Mouse (Mus musculus) ZHBTc4 (cell line): Measurements from ENCODE around the gene Nupl1.

Experiments used
- DNase-seq: peaks from one replicate; pipeline ENCODE4 v3.0.0-alpha.2; 2011; ENCODE audit warnings: low read depth, low spot score

The Nupl1 gene

DNA sequence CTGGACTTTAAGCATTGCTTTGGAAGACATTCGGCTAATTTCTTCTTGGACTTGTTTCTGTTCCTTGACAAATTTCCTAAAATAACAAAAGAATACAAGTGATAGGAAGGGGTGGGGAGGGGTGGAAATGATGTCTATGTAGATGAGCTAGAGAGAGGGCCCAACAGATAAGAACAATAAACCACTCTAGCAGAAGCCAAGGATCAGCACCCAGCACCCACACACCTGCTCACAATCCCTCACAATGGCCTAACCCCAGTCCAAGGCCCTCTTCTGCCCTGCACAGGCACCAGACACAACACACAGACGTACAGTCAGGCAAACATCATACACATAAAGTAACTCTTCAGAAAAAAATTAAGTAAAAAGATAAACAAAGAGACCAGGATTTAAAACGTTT lies 12.7 kb downstream of the Nupl1 start:
- DNase-seq, result no peak

DNA sequence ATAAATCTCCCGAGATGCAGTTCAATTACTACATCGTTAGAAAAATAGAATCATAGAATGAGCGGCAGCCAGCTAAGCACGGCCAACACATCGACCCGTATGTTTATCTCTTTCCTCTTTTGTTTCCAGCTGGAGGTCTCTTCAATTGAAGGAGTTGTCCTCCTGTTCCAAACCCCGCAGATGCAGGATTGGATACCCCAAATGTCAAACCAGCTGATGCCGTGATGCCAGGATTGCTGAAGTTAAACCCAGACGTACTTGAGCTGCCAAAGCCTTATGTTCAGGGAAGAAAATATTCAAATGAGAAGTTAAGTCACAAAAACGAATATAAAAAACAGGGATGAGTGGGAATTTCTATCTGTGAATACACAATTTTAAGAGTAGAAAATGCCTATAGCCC lies 31.3 kb downstream of the Nupl1 start:
- DNase-seq, result no peak

DNA sequence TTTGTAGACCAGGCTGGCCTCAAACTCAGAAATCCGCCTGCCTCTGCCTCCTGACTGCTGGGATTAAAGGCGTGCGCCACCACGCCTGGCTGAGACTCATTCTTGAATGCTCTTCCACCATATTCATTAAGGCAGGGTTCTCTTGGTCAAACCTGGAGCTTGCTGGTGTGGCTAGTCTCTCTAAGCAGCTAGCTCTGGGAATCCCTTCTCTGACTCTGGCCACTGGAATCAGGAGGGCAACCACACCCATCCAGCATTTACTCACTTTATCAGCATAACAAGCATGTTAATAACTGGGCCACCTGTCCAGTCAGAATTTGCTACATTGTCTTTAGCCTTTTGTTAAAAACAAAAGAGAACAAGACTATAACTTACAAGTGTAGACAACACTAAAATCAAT lies 33.6 kb downstream of the Nupl1 start:
- DNase-seq, result peak; percentile 59

DNA sequence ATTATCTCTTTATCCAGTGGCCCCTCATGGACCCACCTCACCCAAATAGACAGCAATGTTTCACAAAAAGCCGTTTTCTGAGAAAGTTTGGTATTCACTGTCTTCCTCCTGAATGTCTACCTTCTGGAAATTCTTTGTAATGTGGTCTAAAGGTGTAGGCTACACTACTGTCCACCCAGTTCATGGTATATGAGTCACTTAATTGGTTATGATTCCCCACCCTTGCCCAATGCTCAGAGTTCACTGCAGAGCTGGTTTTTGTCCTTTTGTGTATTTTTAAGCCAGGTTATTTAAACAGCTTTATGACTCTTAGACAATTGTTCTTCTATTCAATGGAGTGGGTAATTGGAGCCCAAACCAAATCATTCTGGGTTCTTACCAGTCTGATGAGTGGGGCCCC lies 35.1 kb downstream of the Nupl1 start:
- DNase-seq, result no peak

DNA sequence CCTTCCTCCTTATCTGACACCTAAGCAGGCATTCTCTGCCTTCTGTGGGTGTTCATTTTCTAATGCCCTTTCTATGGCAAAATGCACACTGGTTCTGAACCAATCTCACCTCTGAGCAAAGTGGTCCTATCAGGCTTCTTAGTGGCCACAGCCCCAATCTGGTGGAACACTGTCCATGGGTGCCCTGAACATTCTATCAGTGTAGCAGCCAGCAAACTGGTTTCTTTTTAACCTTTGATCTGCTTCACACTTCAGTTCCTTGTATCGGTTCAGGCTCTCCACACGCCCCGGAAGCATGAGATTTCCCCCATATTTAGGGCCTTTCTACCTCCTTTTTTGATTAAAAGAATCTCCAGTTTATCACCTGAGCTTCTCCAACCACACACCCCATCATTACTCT lies 36.2 kb downstream of the Nupl1 start:
- DNase-seq, result no peak

DNA sequence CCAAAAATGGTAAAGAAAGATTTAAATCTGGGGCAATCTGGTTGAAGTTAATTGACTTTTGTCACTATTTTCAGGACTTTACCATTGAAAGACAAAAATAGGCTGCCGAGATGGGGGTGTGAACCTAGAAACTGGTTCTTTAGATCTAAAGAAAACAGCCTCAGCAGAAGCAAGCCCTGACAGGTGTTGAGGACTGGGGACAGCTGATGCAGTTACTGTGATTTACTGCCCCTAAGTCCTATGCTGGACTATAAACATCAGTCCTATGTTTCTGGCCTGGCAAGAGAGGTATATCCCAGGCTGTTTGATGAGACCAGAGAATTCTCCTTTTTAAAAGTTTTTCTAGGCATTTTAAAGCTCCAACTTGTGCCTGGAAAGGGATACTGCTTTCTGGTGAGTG lies 37.2 kb downstream of the Nupl1 start:
- DNase-seq, result no peak

DNA sequence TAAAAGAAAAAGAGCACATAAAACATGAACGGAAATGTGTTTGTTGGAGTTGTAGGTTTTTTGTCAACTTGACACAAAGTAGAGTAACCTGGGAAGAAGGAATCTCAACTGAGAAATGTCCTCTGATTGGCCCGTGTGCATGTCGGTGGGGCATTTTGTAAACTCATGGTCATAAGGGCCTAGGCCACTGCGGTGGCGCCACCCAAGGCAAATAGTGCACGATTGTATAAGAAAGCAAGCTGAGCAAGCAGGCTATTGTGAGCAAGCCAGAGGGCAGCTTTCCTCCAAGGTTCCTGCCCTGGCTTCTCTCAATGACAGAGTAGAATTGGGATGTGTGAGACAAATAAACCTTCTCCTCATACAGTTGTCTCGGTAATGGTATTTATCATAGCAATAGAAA lies 42.1 kb downstream of the Nupl1 start:
- DNase-seq, result no peak

DNA sequence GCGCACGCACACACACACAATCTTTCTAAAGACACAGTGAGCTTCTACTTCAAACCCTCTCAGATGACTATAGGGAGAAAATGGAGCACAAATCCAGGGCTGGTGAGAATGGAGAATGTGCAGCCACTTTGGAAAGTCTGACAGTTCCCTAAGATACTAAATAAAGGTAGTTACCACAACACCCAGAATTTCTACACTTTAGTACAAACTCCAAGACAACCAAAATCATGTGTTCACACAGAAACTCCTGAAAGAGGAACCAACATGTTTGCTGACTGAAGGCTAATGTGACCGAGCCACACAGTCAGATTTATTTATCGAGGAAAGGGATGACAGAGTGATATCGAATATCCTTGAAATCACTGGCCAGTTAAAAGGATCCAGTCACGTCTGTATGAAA lies 46.2 kb downstream of the Nupl1 start:
- DNase-seq, result no peak

DNA sequence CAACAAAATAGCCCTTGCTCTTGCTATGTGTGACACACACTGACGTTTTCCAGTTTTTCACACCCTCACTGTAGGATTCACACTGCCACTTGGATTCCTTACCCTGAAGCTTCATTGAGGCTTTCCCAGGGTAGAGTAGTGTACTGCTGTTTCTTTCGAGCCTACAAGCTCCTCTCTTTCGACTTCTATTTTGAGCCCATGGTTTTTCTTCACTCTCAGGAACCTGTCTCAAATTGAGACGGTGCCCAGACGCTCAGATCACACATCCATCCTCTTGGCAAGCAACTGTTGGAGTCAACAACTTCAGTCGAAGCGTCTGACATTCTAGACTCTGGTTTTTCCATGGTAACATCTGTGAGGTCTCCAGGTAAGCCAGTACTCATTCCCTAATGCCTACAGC lies 54.3 kb downstream of the Nupl1 start, which contains the start of gene Atp8a2:
Gene Atp8a2, minus strand, starts transcription at position 296 of the 400 bp plus-strand sequence.
- DNase-seq, result no peak

DNA sequence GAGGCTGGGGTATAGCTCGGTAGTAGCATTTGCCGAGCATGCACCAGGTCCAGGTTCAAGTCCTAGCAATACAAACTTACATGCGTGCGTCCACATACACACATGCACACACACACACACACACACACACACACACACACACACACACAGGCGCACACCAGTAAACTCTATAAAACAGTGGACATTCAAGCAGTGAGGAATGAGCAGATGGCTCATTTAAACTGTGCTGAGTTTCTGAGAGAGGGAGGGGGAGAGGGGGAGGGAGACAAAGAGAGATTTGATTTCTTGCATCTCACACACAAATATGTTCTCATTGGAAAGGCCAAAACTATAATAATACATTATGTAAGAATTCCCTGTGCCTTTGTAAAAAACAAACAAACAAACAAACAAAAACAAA lies 55.2 kb downstream of the Nupl1 start:
- DNase-seq, result no peak

DNA sequence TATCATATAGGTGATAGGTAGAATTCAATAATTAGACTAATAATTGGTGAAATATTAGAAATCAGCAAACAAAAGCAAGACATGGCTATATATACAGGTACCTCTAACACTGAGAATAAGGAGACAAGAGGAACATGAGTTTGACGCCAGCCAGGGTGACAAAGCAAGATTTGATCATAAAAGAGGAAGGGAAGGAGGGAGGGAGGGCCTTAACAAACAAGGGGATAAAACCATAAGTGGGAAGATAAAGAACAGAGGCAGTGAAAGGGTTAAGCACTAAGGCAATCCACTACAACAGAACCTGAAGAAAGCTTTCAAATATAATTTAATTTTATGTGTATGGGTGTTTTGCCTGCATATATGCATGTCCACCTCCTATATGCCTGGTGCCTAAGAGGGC lies 56.6 kb downstream of the Nupl1 start:
- DNase-seq, result no peak

DNA sequence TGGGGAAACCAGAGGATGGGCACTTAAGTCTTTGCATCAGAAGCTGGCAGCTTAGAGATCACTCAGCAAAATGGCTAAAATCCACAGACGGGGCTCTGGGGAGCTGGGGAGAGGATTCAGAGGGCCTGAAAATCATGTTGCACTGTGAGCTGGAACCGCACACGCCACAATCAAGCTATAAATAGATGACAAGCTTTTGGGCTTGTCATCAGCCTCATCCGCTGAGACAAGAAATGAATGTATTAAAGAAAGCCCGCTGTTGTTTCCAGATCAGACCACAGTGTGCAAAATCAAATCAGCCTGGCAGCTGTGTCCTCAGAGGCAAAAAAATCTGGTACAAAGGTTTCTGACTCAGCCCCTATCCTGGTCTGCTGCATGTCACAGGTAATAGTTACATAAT lies 61.5 kb downstream of the Nupl1 start:
- no peak for DNase-seq

DNA sequence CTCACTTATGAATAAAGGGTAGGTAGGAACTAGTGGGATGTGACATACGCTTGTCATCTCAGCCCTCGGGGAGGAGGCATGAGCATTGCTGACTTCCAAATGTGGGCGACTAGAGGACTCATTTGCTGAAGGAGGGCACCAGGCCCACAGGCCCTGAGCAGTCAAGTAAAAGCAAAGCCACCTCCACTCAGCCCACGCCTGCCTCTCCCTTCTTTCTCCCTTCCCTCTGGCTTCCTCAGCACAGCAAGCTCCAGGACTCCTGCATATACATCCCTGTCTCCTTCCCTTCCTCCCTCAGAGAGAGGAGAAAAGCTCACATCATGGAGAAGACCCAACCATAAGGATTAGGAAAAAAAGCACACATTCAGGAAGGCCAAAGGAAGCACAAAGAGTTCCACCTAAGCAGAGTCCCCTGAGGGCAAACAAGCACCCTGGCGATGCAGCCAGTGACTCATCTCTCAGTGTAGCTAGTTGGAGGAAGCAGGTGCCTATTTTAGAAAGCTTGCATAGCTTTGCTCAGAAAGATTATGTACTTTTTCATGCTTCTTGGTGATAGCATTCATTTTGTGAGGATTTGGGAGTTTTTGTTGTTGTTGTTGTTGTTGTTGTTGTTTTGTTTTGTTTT lies 62.9 kb downstream of the Nupl1 start:
- DNase-seq, result no peak

DNA sequence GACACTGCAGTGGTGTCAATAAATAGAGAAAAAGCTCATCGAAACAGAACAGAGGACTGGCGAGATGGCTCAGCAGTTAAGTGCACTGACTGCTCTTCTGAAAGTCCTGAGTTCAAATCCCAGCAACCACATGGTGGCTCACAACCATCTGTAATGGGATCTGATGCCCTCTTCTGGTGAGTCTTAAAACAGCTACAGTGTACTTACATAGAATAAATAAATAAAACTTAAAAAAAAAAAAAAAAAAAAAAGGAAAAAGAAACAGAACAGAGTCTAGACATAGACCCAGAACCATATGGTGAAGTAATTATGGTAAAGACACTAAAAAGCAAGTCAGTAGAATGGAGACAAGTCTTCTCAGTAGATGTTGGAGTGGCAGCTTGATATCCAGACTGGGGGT lies 69.9 kb downstream of the Nupl1 start:
- DNase-seq, result no peak

DNA sequence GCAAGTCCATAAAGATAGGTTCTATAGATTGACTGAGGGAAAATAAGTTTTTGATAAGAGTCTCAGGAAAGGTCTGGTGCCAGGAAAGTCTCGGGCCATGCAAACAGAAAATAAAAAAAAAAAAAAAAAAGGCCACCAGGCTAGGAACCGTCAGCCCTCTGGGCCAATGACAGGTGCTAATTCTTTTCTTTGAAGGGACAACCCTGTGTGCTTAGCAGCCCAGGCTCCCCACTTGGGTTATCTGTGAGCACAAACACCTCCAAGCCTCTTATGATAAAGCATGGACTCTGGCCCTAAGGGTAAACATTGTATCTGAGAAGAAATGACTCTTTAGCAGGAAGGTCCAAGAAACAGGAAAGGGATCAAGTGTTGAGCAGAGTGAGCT lies 72.7 kb downstream of the Nupl1 start:
- DNase-seq, result no peak

DNA sequence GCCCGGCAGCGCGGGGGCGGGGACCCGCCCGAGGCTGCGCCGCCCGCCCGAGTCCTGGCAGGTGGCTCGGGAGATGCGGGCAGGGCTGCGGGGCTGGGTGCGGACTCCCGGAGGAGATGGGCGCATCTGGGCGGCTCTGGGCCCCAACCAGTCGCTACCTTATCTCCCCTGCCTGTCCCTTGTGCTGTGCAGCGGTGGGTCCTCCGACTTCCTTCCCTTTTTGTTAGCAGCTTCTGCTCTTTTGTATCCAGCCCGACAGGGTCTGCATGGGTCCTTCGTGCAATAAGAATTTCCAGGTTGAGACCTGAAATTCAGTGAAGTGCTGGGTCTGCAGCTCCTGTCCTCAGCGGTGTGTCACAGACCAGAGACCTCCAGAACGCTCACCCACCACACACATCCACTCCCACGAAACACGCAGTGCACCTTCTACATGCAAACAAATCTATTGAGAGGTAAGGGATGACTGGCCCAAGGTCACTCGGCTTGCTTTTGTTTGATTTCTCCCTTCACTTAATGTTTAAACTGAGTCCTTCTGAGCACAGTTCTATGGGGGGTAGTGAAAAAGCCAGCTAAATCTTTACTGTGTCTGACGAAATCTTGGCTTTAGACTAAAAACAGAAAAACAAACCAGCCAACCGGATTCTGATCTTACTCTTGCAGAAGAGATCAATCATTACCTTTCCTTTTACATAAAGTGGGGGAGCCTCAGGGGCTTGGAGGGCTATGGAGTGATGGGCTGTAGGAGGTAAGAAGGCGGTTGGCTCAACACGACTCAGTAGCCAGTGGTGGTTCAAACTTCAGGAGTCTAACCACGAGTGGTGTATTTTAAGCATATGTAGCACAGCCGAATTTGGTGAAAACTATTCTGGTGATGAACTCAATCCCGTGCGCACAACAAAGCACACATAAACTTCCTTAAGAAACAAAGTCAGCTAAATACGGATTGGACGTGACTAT lies 73.3 kb downstream of the Nupl1 start:
- peak; percentile 15 for DNase-seq

DNA sequence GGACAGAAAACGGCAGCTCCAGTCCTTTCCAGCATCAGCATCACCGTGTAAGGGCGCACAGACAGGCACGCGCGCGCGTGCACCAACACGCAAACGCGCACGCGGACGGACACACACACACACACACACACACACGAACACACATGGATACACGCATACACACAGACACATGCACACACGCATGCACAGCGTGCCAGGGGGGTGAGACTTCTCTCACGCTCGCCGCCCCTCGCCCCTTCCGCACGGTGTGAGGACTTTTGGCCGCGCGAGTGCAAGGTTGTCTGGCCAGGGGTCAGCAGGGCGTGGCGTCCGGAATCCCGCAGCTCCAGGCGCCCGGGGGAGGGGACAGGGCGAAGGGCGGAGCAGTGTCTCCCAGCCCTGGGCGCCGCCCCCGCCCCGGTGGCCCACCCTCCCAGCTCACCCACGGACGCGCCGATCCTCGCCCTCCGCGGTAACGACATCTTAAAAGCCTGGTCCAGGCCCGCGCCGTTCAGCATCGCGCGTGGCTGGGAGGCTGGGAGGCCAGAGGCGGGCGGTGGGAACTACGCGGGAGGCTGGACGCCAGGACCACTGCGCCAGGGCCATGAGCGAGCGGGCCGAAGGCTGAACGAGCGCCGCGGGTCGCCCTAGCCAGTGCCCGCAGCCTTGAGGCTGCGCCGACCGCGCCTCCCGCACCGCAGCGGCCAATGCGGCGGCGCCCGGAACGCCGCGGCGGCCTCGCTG lies 74.2 kb downstream of the Nupl1 start:
- DNase-seq, result peak; percentile 57

DNA sequence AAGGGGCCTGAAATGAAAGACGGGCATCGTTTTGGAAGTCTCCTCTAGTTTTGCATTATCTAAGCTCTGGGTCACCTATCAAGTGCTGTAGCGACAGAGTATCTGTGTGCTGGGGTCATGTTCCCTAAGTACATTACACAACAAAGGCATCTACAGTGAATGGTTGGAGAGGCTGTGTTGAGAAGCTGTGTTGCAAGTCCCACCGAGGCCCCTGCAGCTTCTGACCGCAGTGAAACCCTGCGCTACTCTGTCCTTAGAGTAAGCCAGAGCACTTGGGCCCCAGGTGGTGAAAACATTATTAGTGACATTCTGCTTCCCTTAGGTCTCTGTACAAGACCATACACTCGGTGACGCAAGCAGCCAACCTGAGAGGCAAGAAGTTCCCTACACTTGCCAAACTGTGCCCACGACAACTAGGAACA lies 74.8 kb downstream of the Nupl1 start:
- no peak for DNase-seq

DNA sequence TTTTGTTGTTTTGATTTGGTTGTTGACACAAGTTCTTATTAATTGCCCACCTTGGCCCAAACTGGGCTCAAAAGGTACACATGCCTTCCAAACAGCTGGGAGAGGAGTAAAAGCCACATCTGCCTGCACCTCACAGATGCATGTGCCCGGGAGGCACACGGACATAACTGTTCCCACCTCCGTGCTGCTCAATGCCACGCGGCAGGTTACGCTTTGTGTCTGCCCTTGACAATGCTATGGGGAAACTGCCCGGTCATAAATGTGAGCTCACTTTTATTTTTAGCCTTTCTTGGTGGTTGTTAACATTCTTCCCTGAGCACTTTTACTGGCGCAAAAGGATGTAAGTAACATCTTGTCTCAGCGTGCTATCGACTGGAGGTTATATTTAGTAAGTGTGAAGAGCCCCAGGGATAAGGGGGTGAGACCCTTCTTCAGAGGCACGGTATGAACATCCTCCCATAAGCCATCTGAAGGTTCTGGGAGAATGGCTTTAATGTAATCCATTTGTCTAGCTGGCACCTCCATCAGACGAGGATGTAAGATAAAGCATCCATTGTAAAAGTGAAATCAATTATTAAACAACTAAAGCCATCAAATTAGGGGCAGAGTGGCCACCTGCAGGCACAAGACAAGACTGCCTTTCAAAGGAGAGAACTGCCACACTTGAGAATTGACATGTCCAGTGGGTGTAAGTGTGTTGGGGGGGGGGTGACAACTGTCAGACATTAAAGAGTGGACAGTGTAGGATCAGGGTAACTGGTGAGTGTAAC lies 78.8 kb downstream of the Nupl1 start:
- DNase-seq, result no peak

DNA sequence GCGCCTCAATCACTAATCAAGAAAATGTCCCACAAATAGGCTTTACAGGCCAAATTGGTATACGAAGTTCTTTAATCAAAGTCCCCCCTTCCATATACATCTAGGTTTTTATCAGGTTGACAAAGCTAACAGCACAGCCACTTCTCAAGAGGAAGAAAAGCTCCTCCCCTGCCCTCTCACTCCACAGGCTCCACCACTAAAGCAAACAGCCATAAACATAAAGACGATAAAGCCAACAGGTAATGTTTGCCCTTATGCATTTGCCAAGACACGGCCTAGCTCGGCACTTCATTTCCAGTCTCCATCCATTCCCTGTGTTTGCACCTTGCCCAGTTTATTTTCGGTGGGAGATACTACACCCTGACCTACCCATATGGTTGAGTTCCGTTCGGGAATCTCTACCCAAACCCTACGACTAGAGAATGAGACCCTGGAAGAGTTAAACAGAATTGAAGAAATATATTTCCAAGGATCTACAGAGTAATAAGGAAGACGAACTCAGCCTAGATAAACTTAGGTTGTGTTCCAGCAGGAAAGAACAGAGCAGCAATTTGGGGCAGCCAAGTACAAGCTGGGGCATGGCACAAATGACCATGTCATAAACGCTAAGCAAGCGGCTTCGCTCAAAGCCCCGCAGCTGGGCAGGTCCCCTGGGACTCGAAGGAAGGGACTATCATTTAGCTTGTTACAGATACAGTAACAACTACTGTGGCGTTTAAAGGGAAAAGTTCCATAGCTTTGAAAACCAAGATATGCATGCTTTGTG lies 80.2 kb downstream of the Nupl1 start:
- DNase-seq, result no peak

DNA sequence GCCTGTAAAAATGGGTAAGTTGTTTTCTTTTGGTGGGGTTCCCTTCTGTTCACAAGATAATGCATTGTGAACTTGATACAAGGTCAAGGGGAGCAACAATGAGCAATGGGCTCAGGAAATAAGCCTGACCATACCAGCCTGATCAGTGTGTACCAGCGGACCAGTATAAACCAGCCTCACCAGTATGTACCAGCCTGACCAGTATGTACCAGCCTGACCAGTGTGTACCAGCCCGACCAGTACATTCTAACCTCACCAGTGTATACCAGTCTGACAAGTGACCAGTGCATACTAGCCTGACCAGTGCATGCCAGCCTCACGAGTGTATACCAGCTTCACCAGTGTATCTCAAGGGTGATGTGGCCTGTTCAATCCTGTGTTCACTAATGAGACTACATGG lies 87.9 kb downstream of the Nupl1 start:
- DNase-seq, result no peak
